Mouse (Mus musculus): Measurements from ENCODE around the gene Mpdz.

Gene Mpdz

GRCm38 (mm10) chr4:81442078-81442981, at the start of gene Mpdz:
Gene Mpdz (minus strand): TSS chr4:81442815.
- DNase-seq (ENCODE audit: low spot score in 2 of 2): no peak

- no peak for DNase-seq (ENCODE audit: low spot score in 2 of 2)
Observed at GRCm38 (mm10) chr4:81490556-81490955, 47.9 kb upstream of the Mpdz start.

- no peak for DNase-seq (ENCODE audit: low spot score in 2 of 2)
Observed at GRCm38 (mm10) chr4:81484603-81485002, 42.0 kb upstream of the Mpdz start.

GRCm38 (mm10) chr4:81483887-81484602, 41.4 kb upstream of the Mpdz start:
- DNase-seq (ENCODE audit: low spot score in 2 of 2): no peak

- no peak for DNase-seq (ENCODE audit: low spot score in 2 of 2)
Observed at GRCm38 (mm10) chr4:81483159-81483558, 40.5 kb upstream of the Mpdz start.

- DNase-seq (ENCODE audit: low spot score in 2 of 2): no peak
Observed at GRCm38 (mm10) chr4:81466821-81467220, 24.2 kb upstream of the Mpdz start.

GRCm38 (mm10) chr4:81465172-81465571, 22.6 kb upstream of the Mpdz start:
- no peak for DNase-seq (ENCODE audit: low spot score in 2 of 2)

- no peak for DNase-seq (ENCODE audit: low spot score in 2 of 2)
Observed at GRCm38 (mm10) chr4:81462253-81462652, 19.6 kb upstream of the Mpdz start.

- no peak for DNase-seq (ENCODE audit: low spot score in 2 of 2)
Observed at GRCm38 (mm10) chr4:81458921-81459320, 16.3 kb upstream of the Mpdz start.

- no peak for DNase-seq (ENCODE audit: low spot score in 2 of 2)
Observed at GRCm38 (mm10) chr4:81453806-81454205, 11.2 kb upstream of the Mpdz start.

- no peak for DNase-seq (ENCODE audit: low spot score in 2 of 2)
Observed at GRCm38 (mm10) chr4:81452183-81452582, 9.6 kb upstream of the Mpdz start.

GRCm38 (mm10) chr4:81449413-81449812, 6.8 kb upstream of the Mpdz start:
- DNase-seq (ENCODE audit: low spot score in 2 of 2): no peak

- DNase-seq (ENCODE audit: low spot score in 2 of 2): no peak
Observed at GRCm38 (mm10) chr4:81443566-81443965, 951 bp upstream of the Mpdz start.

- no peak for DNase-seq (ENCODE audit: low spot score in 2 of 2)
Observed at GRCm38 (mm10) chr4:81433961-81434360, 8.7 kb downstream of the Mpdz start.

GRCm38 (mm10) chr4:81430826-81431225, 11.8 kb downstream of the Mpdz start:
- DNase-seq (ENCODE audit: low spot score in 2 of 2): no peak

GRCm38 (mm10) chr4:81430105-81430504, 12.5 kb downstream of the Mpdz start:
- DNase-seq (ENCODE audit: low spot score in 2 of 2): no peak

- no peak for DNase-seq (ENCODE audit: low spot score in 2 of 2)
Observed at GRCm38 (mm10) chr4:81429670-81430069, 12.9 kb downstream of the Mpdz start.

GRCm38 (mm10) chr4:81423556-81423955, 19.1 kb downstream of the Mpdz start:
- no peak for DNase-seq (ENCODE audit: low spot score in 2 of 2)

- no peak for DNase-seq (ENCODE audit: low spot score in 2 of 2)
Observed at GRCm38 (mm10) chr4:81421621-81422020, 21.0 kb downstream of the Mpdz start.

- no peak for DNase-seq (ENCODE audit: low spot score in 2 of 2)
Observed at GRCm38 (mm10) chr4:81415324-81416026, 27.1 kb downstream of the Mpdz start.

- DNase-seq (ENCODE audit: low spot score in 2 of 2): no peak
Observed at GRCm38 (mm10) chr4:81414684-81415323, 27.8 kb downstream of the Mpdz start.

- DNase-seq (ENCODE audit: low spot score in 2 of 2): no peak
Observed at GRCm38 (mm10) chr4:81396883-81397282, 45.7 kb downstream of the Mpdz start.
